Comparison of ENCODE assay signal across 1 mouse cellular context in the genomic region with DNA sequence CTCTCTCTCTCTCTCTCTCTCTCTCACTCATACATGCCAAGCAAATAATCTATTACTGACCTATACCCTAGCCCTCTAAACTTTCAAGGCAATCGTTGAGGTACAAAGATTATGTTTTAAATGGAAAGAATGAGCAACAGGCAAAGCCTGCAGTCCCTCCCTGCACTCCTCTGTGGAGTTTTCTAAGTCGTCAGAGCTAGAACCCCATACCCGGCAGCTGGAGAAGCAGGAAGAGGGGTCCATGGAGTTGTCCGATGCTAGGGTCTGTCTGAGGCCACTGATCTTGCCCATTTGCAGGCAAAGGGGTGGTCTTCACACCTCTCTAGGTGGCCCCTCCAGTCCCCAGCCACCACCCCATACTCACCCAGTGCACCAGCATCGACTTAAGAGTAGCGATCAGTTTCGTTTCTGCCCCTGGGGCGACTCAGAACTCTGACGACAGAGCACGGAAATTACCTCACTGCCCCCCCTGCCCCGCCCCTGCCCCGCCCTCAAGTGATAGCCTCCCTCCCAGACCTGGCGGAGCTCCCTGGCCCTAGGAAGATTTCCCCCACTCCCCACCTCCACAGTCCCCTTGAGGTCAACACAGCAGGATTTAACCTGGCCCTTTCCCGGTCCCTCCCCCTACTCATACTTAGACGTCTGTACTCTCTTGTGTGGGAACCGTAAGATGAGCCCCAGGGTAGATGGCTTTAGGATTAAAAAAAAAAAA.
TF ChIP-seq lines count a peak whose summit lies in the region.

A gene (minus strand): TSS at position 426 of the 712 bp plus-strand sequence.

TF ChIP-seq in CH12.LX, 34 proteins besides CTCF, POLR2A, EP300 and RAD21 (continued from another document):
- TF ChIP-seq POLR2AphosphoS2 (IDR thresholded peaks at IDR 0.05; ENCODE audit: low read depth, low read length) (peak; percentile 69; the same call in 1 of the 2 replicates), RCOR1 (conservative IDR thresholded peaks at IDR 0.05; ENCODE audit: low read depth, low read length) (no peak), ZKSCAN1 (IDR thresholded peaks at IDR 0.05; ENCODE audit: borderline replicate concordance, low read depth, low read length) (no peak), ELF1 (IDR thresholded peaks at IDR 0.05; ENCODE audit: low read depth, low read length) (no peak), MXI1 (IDR thresholded peaks at IDR 0.05; ENCODE audit: low read depth, low read length) (no peak), PAX5 (IDR thresholded peaks at IDR 0.05; ENCODE audit: low read length) (no peak), CHD1 (IDR thresholded peaks at IDR 0.05; ENCODE audit: low read depth, low read length) (no peak)
